Mouse (Mus musculus): ENCODE data around the gene Kcnk3.

DNA sequence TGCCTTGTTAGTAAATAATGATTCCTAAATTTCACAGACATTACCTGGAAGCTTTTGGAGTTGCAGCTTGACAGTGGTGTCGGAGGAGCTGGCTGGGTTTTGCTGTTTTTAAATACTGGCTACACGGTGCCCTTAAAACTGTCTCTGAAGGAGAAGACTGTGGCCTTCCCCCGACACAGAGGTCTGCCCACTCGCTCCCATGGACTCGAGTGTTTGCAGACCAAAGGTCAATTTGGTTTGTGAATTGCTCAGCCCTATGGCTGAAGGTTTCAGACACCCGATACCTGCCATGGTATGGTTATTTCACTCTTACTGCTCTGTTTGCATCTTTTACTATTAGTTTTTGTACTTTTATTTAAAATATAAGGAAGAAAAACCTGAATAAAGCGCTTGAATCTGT is 86.0 kb downstream of the Kcnk3 start:
- TF ChIP-seq GATA1 (IDR thresholded peaks at IDR 0.05; ENCODE audit: borderline replicate concordance, low read length) (no peak), FLI1 (IDR thresholded peaks at IDR 0.05; ENCODE audit: low read length) (no peak)

All from megakaryocyte, embryonic 14.5 days (primary cell).